ENCODE assay signal across 25 mouse cellular contexts in genomic region chr14:101067082-101067481, GRCm38 (mm10).
DNase-seq lines count a peak whose midpoint lies in the region; ATAC-seq and TF ChIP-seq lines count a peak whose summit lies in the region.
"Had no signal": no experiment of that assay in that cellular context is flagged by ENCODE, and none has a peak within 500 bp of the region (broad histone marks: within the 10 kb centered on the region; RNA-seq: fewer than 3 reads in every experiment).

No protein-coding gene starts in this region.

- H3K4me3 ChIP-seq in embryonic fibroblast, embryonic 13.5 days (ENCODE audit: insufficient read depth, low read length) = no peak overlapping the region
- H3K4me3 ChIP-seq in gastrocnemius, adult 2 months = no peak overlapping the region
- H3K4me3 ChIP-seq: embryonic facial prominence, embryonic 10.5 days; embryonic facial prominence, embryonic 13.5 days; heart, embryonic 13.5 days; hindbrain, embryonic 12.5 days; hindbrain, embryonic 15.5 days had no signal

- peak; percentile 28 for DNase-seq in NIH3T3 (ENCODE audit: low read depth)
- DNase-seq in heart, postnatal 4 days = no peak
- no peak for DNase-seq in gastrocnemius, adult 2 months
- no peak for DNase-seq in embryo, embryonic 10.5 days (ENCODE audit: low spot score)
- DNase-seq: adrenal gland, postnatal 10 days; adrenal gland, postnatal 36 days; cerebellum, adult 11 months; cerebellum, adult 2 months; cerebellum, adult 9-11 months; cerebellum, postnatal 25 days; embryo, embryonic 11 days; forebrain, postnatal 0 days; gastrocnemius, postnatal 14 days; heart, adult 18-20 months; heart, postnatal 14 days had no signal

- peak overlapping the region; percentile 49; the same call in 1 of the 2 replicates for H3K27ac ChIP-seq in embryonic fibroblast, embryonic 13.5 days (ENCODE audit: insufficient read depth, low read length)
- no peak overlapping the region for H3K27ac ChIP-seq in gastrocnemius, adult 2 months
- H3K27ac ChIP-seq: embryonic facial prominence, embryonic 10.5 days; embryonic facial prominence, embryonic 13.5 days; heart, embryonic 13.5 days; hindbrain, embryonic 12.5 days; hindbrain, embryonic 15.5 days had no signal

- H3K4me1 ChIP-seq in embryonic fibroblast, embryonic 13.5 days (ENCODE audit: control insufficient read depth, insufficient read depth, low read length) = 0 out of 2 replicates have a peak, but pooled peaks cover 2% of the 10 kb centered on the region
- H3K4me1 ChIP-seq: embryonic facial prominence, embryonic 10.5 days; embryonic facial prominence, embryonic 13.5 days; hindbrain, embryonic 12.5 days; hindbrain, embryonic 15.5 days had no signal

- intact Hi-C loops in gastrocnemius, adult 2 months (cut with DNase I) = no loop called here

- no peak for TF ChIP-seq POLR2A in embryonic fibroblast, embryonic 13.5 days (IDR thresholded peaks at IDR 0.05; ENCODE audit: low read depth, low read length)

- no peak for TF ChIP-seq CTCF in embryonic fibroblast, embryonic 13.5 days (IDR thresholded peaks at IDR 0.05; ENCODE audit: borderline replicate concordance, insufficient read depth, low read length)
- TF ChIP-seq CTCF in gastrocnemius, adult 2 months (IDR thresholded peaks at IDR 0.05) = no peak

- ATAC-seq in megakaryocyte progenitor cell, adult 5-6 weeks (replicated peaks; ENCODE audit: poor library complexity) = peak; percentile 50
- ATAC-seq: forebrain, embryonic 14.5 days; forebrain, postnatal 0 days; intestine, postnatal 0 days; Patski had no signal
